In genomic region chr7:25719761-25720610, GRCm38 (mm10) we compare ENCODE assay signal across 1 mouse cellular context.
TF ChIP-seq lines count a peak whose summit lies in the region.

No protein-coding gene starts in this region.

TF ChIP-seq in CH12.LX, 34 proteins besides CTCF, POLR2A, EP300 and RAD21 (continued from another document):
- no peak for TF ChIP-seq ZNF384 (IDR thresholded peaks at IDR 0.05; ENCODE audit: low read depth, low read length)
